Mouse (Mus musculus) kidney, adult 8-10 months (tissue): Measurements from ENCODE around the gene Cebpb.
"Not testable (repeated sequence)": the region's sequence is repeated elsewhere in the genome, so short reads cannot be mapped to it uniquely, and the experiment has no call there.

Experiments used
- DNase-seq, 2 experiments: peaks; one replicate each; pipeline ENCODE4 v3.0.0; 2022

Cebpb gene

GRCm38 (mm10) chr2:167688498-167689451 is at the start of gene Cebpb:
Cebpb (plus strand) TSS chr2:167688915.
- peak; percentile 73 to 84 for DNase-seq

GRCm38 (mm10) chr2:167640279-167640678 is 48.4 kb upstream of the Cebpb start:
- DNase-seq: peak in 1 of 2 experiments; percentile 56

- peak; percentile 70 to 86 for DNase-seq
Observed at GRCm38 (mm10) chr2:167641337-167641736, 47.4 kb upstream of the Cebpb start.

GRCm38 (mm10) chr2:167642164-167642563 is 46.6 kb upstream of the Cebpb start:
- peak in 1 of 2 experiments; percentile 47 for DNase-seq

- not testable (repeated sequence) for DNase-seq
Observed at GRCm38 (mm10) chr2:167643356-167644052, 45.2 kb upstream of the Cebpb start.

- DNase-seq: no peak
Observed at GRCm38 (mm10) chr2:167646411-167646810, 42.3 kb upstream of the Cebpb start.

GRCm38 (mm10) chr2:167649290-167650032 is 39.3 kb upstream of the Cebpb start:
- no peak for DNase-seq

- no peak for DNase-seq
Observed at GRCm38 (mm10) chr2:167651622-167652021, 37.1 kb upstream of the Cebpb start.

GRCm38 (mm10) chr2:167652694-167653093 is 36.0 kb upstream of the Cebpb start:
- no peak for DNase-seq

- DNase-seq: peak in 1 of 2 experiments; percentile 55
Observed at GRCm38 (mm10) chr2:167654911-167655600, 33.7 kb upstream of the Cebpb start.

- DNase-seq: peak; percentile 43 to 54
Observed at GRCm38 (mm10) chr2:167656629-167657478, 31.9 kb upstream of the Cebpb start.

GRCm38 (mm10) chr2:167657973-167658372 is 30.7 kb upstream of the Cebpb start:
- DNase-seq: no peak

GRCm38 (mm10) chr2:167658712-167659111 is 30.0 kb upstream of the Cebpb start:
- no peak for DNase-seq

- DNase-seq: peak in 1 of 2 experiments; percentile 42
Observed at GRCm38 (mm10) chr2:167659177-167659846, 29.4 kb upstream of the Cebpb start.

- peak; percentile 92 to 93 for DNase-seq
Observed at GRCm38 (mm10) chr2:167659847-167660610, 28.7 kb upstream of the Cebpb start.

GRCm38 (mm10) chr2:167660611-167660971 is 28.1 kb upstream of the Cebpb start:
- no peak for DNase-seq

GRCm38 (mm10) chr2:167661270-167662203 is 27.2 kb upstream of the Cebpb start, which contains the start of gene Gm20431:
Gm20431 (minus strand) TSS chr2:167661496.
- DNase-seq: peak; percentile 93 to 94

- peak; percentile 63 to 74 for DNase-seq
Observed at GRCm38 (mm10) chr2:167662713-167663112, 26.0 kb upstream of the Cebpb start.
